Mouse (Mus musculus) Muller cell, postnatal 12 days (primary cell): ENCODE measurements at regions not wholly inside any gene's neighbourhood (a gene's known extent, or its start where the extent isn't known, plus 50 kb on each side); places are given as distances from the start of the nearest gene placed in this dataset.

ENCODE experiments used
- DNase-seq: peaks from one replicate; pipeline ENCODE4 v3.0.0-alpha.2; 2015; ENCODE audit errors: inconsistent ontology term

- no peak for DNase-seq
Measured at GRCm38 (mm10) chr3:19368998-19369397, 259.5 kb downstream of the 1700064H15Rik start.

GRCm38 (mm10) chr3:19367761-19368160 is 260.7 kb downstream of the 1700064H15Rik start:
- no peak for DNase-seq
